Mouse (Mus musculus): ENCODE data around the gene Apba3.

GRCm38 (mm10) chr10:81309571-81309970 lies 42.8 kb downstream of the Apba3 start:
- TF ChIP-seq POLR2A (IDR thresholded peaks at IDR 0.05; ENCODE audit: borderline replicate concordance, control insufficient read depth, low read depth, low read length) (no peak), CTCF (IDR thresholded peaks at IDR 0.05; ENCODE audit: control insufficient read depth, insufficient read depth, low read length) (no peak)
